Mouse (Mus musculus): Measurements from ENCODE around the gene Zfp335.

DNA sequence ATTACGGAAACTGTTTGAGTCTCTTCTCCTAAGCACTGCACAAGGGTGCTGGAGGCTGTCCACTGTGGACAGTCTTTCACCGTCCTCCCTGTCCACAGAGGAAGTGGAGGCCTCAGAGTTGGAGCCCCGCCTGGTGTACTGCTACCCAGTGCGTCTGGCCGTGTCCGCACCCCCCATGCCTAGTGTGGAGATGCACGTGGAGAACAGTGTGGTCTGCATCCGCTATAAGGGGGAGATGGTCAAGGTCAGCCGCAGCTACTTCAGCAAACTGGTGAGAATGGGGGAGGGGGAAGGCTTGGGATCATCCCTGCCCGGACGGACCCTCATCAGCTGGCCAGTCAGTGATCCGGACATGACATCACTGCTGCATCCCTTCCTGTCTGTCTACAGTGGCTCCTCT is 22.6 kb downstream of the Zfp335 start:
- TF ChIP-seq CTCF (IDR thresholded peaks at IDR 0.05; ENCODE audit: low read depth, low read length) (no peak), POLR2AphosphoS5 (IDR thresholded peaks at IDR 0.05; ENCODE audit: insufficient replicate concordance, low read depth, low read length) (no peak), TAL1 (conservative IDR thresholded peaks at IDR 0.05; ENCODE audit: low read depth, low read length) (no peak), GATA1 (IDR thresholded peaks at IDR 0.05; ENCODE audit: borderline replicate concordance, low read length) (no peak), GATA2 (IDR thresholded peaks at IDR 0.05; ENCODE audit: borderline replicate concordance, low read depth, low read length) (no peak)
